Mouse (Mus musculus) stomach, embryonic 15.5 days (tissue): ENCODE data around the gene Hdac11. TPM values are rescaled to one million over a fixed set of nuclear protein-coding genes. Genes with fewer than 3 reads are reported as not detected.
"Not testable (repeated sequence)": the region's sequence is repeated elsewhere in the genome, so short reads cannot be mapped to it uniquely, and the experiment has no call there.

Source experiments
- ATAC-seq: fragments of 200-750 bp; cut with Nextera tagmentation; 2 replicates; pipeline ENCODE4 v1.8.0; 2017; ENCODE audit warnings: low read depth, moderate number of reproducible peaks, moderate TSS enrichment; ENCODE audit not compliant: insufficient read depth, low FRiP score
- H3K27ac ChIP-seq: fragments of 300-500 bp; sonication (generic); 2 replicates; pipeline ENCODE4 v1.5.1; 2015; ENCODE audit warnings: mild to moderate bottlenecking, inconsistent platforms
- H3K27me3 ChIP-seq: fragments of 300-500 bp; sonication (generic); replicated peaks from 2 replicates; pipeline ENCODE4 v1.6.1; 2015; ENCODE audit warnings: inconsistent platforms
- H3K36me3 ChIP-seq: fragments of 300-500 bp; sonication (generic); 2 replicates; pipeline ENCODE4 v1.6.1; 2015; ENCODE audit warnings: inconsistent platforms
- H3K4me1 ChIP-seq: fragments of 300-500 bp; sonication (generic); 2 replicates; pipeline ENCODE4 v1.6.1; 2015; ENCODE audit warnings: inconsistent platforms
- H3K4me2 ChIP-seq: fragments of 300-500 bp; sonication (generic); 2 replicates; pipeline ENCODE4 v1.6.1; 2015; ENCODE audit warnings: mild to moderate bottlenecking, inconsistent platforms
- H3K4me3 ChIP-seq: fragments of 300-500 bp; sonication (generic); replicated peaks from 2 replicates; pipeline ENCODE4 v1.5.1; 2015; ENCODE audit warnings: inconsistent platforms
- H3K9ac ChIP-seq: fragments of 300-500 bp; sonication (generic); 2 replicates; pipeline ENCODE4 v1.6.1; 2015; ENCODE audit warnings: inconsistent platforms
- H3K9me3 ChIP-seq: fragments of 300-500 bp; sonication (generic); 2 replicates; pipeline ENCODE4 v1.6.1; 2016; ENCODE audit warnings: inconsistent platforms
- WGBS: fragments of 180-500 bp; shearing (Covaris S2); methylation state at CpG from one replicate; pipeline ENCODE4 v1.1.7; 2015; 5-methylcytosine and 5-hydroxymethylcytosine counted together
- polyA plus RNA-seq: library from polyadenylated mRNA; unstranded; fragments of >200 nt; fragmentation: Nextera tagmentation; extraction: Ambion mirVana; gene quantifications from 2 replicates; pipeline ENCODE4 v1.2.1, GENCODE M21; 2015

Gene Hdac11
- polyA plus RNA-seq, 1 experiment from 2014 or later = 9.9 TPM

DNA sequence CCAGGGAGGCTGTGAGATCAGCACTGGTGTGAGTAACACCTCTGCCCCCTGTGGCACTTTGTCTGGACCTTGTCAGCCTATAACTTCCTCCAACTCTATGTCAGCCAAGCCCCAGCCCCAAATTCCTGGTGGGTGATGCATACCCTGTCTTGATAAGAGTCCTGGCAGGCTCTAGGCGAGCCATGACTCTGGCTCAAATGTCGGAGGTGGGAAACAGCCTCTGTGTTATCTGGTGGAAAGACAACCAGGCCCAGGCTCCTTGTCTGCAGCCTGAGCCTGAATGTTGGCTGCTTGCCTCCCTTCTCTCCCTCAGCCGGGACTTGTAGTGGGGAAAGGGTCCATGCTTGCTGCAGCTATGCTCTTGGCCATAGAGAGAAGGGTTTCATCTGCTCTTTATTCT lies 54.4 kb downstream of the Hdac11 start:
- Histone ChIP-seq H3K9me3 (no peaks in the 10 kb centered on the region), H3K27me3 (peaks cover 4% of the 10 kb centered on the region; the same call in 1 of the 2 replicates), H3K4me1 (peaks cover 6% of the 10 kb centered on the region), H3K36me3 (no peaks in the 10 kb centered on the region), H3K4me3 (no peak overlapping the region), H3K27ac (no peak overlapping the region), H3K9ac (no peak overlapping the region), H3K4me2 (no peak overlapping the region)
- no peak; the same call in 1 of the 2 replicates for ATAC-seq
- 28% methylated on average over 3 of the region's 3 CpGs for WGBS

DNA sequence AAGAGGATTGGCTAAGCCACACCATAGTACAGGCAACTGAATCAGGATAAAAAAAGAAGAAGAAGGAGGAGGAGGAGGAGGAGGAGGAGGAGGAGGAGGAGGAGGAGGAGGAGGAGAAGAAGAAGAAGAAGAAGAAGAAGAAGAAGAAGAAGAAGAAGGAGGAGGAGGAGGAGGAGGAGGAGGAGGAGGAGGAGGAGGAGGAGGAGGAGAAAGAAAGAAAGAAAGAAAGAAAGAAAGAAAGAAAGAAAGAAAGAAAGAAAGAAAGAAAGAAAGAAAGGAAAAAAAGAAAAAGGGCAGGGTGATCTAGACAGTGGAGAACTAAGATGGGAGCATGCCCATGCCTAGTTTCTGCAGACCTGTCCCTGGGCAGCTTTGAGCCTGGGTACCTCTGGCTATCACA lies 55.7 kb downstream of the Hdac11 start, which contains the start of gene Fbln2:
Gene Fbln2 (plus strand): TSS at position 301 of the 400 bp plus-strand sequence.
- H3K36me3 ChIP-seq, ATAC-seq, H3K9me3 ChIP-seq, H3K4me1 ChIP-seq, H3K27ac ChIP-seq, H3K27me3 ChIP-seq: not testable (repeated sequence)
- H3K4me2 ChIP-seq = peak within 1 kb of the TSS; percentile 63
- H3K9ac ChIP-seq = peak within 1 kb of the TSS; percentile 29; the same call in 1 of the 2 replicates
- peak within 1 kb of the TSS; percentile 37 for H3K4me3 ChIP-seq

DNA sequence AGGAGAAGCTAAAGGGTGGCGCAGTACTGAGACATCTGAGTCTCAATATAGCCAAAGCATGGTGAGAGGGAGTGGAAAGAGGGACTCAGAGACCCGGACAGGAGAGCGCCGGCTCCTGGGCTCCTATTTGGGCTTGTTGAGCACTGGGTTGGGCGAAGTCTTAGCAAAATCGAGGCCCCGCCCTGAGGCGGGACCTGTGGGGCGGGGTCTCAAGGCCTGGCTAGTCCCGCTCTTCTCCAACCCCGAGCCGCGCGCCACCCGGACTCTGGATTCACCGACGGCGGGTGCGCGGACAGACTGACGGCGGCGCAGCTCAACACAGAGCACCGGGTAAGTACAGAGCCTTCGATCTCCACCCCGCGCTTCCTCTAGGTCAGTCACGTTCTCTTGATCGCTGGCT lies 56.1 kb downstream of the Hdac11 start:
- WGBS = 2% methylated on average over 29 of the region's 29 CpGs
- Histone ChIP-seq H3K27ac (no peak overlapping the region), H3K4me2 (peak overlapping the region; percentile 63), H3K36me3 (no peaks in the 10 kb centered on the region), H3K9me3 (no peaks in the 10 kb centered on the region), H3K9ac (peak overlapping the region; percentile 29; the same call in 1 of the 2 replicates), H3K4me3 (peak overlapping the region; percentile 37), H3K4me1 (peaks cover 6% of the 10 kb centered on the region), H3K27me3 (0 out of 2 replicates have a peak, but pooled peaks cover 4% of the 10 kb centered on the region)
- peak; percentile 58; the same call in 1 of the 2 replicates for ATAC-seq

DNA sequence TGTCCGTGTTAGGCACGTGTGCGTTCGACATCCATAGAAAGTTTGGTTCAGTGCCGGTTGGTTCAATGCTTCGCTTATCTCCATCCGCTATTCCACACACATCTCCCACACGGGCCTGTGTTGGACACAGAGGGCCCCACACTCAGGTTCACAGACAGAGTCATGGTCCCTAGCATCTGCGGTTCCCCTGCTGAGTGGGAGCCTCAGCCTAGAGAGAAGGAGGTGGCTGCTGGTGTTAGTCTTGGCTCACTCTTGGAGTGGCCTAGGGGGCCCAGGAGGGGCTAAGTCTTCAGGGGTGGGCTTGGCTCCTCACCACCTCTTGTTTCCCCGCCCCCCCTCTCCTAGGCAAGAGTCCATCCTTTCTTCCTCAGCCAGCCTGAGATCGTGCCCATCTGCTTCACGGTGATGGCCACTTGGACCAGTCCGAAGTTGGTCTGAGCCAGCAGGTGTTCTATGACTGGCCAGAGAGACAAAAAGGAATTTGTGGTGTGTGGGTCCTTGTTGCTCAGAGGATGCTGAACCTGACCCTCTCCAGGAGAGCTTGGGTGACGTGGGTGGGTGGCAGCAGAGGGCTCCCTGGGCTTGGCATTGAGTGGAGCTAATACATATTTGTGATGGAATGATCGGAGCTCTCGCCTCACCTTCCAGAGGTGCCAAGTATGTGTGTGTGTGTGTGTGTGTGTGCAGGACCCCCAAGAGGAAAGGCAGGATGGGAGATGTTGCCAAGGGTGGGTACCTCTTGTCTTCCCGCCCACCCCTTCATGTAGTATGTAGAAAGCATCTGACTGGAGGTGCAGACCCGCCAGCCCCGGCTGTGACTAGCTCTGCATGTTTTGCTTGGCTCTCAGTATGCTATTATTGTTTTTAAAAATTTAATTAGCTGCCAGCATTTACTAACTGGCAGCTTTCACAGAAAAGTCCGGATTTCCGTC lies 57.1 kb downstream of the Hdac11 start:
- no peaks in the 10 kb centered on the region for H3K9me3 ChIP-seq
- peak overlapping the region; percentile 37; the same call in 1 of the 2 replicates for H3K4me3 ChIP-seq
- 60% methylated on average over 21 of the region's 21 CpGs for WGBS
- H3K27me3 ChIP-seq = 0 out of 2 replicates have a peak, but pooled peaks cover 4% of the 10 kb centered on the region
- no peak for ATAC-seq
- H3K27ac ChIP-seq = no peak overlapping the region
- peaks cover 6% of the 10 kb centered on the region for H3K4me1 ChIP-seq
- no peak overlapping the region for H3K9ac ChIP-seq
- no peaks in the 10 kb centered on the region for H3K36me3 ChIP-seq
- peak overlapping the region; percentile 63 for H3K4me2 ChIP-seq

DNA sequence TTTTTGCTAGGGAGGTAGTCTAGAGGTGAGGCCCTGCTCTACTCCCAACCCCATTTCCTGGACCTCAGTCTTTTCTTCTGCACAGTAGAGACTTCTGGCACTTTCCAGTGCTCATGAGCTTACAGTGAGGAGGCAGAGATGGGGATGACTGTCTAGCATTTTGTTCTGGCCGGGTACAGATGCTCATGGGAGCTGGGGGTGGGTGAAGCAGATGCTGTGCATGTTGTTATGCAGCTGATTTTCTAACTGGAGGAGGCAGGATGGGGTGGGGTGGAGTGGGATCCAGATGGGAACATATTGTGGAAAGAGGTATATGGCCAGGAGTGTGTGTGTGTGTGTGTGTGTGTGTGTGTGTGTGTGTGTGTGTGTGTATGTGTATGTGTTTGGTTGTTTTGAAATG lies 59.0 kb downstream of the Hdac11 start:
- ATAC-seq = no peak
- 68% methylated on average over 1 of the region's 1 CpGs for WGBS

DNA sequence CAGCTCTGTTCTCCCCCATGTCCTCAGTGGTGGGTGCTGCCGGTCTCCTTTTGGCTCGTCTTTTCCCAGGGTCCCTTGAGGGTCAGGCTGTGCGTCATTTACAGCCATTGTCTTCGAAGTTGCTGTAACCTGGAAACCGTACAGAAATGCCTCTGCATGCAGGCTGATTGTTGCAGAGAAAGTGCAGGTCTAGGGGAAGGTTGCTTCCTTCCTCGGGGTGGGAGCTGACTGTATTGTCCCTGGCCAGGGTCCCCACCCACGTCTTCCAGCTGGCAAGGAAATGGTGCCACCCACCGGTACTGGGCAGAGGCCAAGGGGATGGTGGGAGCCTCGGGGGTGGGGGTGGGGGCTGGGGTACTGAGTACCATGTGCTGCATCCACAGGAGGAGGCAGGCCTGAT lies 62.0 kb downstream of the Hdac11 start:
- ATAC-seq = no peak
- Histone ChIP-seq H3K27ac (no peak overlapping the region), H3K4me1 (no peaks in the 10 kb centered on the region), H3K9ac (no peak overlapping the region), H3K27me3 (0 out of 2 replicates have a peak, but pooled peaks cover 2% of the 10 kb centered on the region), H3K9me3 (no peaks in the 10 kb centered on the region), H3K4me3 (no peak overlapping the region), H3K4me2 (no peak overlapping the region), H3K36me3 (no peaks in the 10 kb centered on the region)
- WGBS = 67% methylated on average over 9 of the region's 9 CpGs

More for the DNA sequence above, 59.0 kb downstream of the Hdac11 start:
- no peak overlapping the region for H3K4me3 ChIP-seq
- no peak overlapping the region for H3K27ac ChIP-seq
- H3K36me3 ChIP-seq = no peaks in the 10 kb centered on the region
- H3K27me3 ChIP-seq = 0 out of 2 replicates have a peak, but pooled peaks cover 4% of the 10 kb centered on the region
- H3K9ac ChIP-seq = no peak overlapping the region
- peaks cover 6% of the 10 kb centered on the region for H3K4me1 ChIP-seq
- no peak overlapping the region for H3K4me2 ChIP-seq
- H3K9me3 ChIP-seq = no peaks in the 10 kb centered on the region

DNA sequence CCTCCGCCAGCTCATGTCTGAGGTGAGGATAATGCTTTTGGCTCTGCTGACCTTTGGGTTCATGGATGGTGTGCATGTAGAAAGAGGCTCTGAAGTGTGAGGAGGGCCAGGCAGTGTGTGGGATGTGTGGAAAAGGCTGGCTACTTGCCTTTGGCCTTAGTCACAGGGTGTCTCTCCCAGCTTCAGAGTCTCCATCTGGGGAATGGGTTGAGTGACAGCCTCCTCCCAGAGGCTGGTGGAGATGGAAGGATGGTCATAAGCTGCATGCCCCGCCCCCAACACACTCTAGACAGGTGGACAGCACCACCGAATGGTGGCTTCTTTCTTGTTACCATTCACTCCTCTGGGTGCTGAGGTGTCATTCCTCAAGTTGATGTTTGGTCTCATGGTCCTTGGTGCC lies 62.4 kb downstream of the Hdac11 start:
- H3K36me3 ChIP-seq = no peaks in the 10 kb centered on the region
- no peak overlapping the region for H3K27ac ChIP-seq
- H3K27me3 ChIP-seq = no peaks in the 10 kb centered on the region
- WGBS = 55% methylated on average over 3 of the region's 3 CpGs
- no peak for ATAC-seq
- H3K4me3 ChIP-seq = no peak overlapping the region
- no peaks in the 10 kb centered on the region for H3K4me1 ChIP-seq
- no peaks in the 10 kb centered on the region for H3K9me3 ChIP-seq
- no peak overlapping the region for H3K4me2 ChIP-seq
- H3K9ac ChIP-seq = no peak overlapping the region

DNA sequence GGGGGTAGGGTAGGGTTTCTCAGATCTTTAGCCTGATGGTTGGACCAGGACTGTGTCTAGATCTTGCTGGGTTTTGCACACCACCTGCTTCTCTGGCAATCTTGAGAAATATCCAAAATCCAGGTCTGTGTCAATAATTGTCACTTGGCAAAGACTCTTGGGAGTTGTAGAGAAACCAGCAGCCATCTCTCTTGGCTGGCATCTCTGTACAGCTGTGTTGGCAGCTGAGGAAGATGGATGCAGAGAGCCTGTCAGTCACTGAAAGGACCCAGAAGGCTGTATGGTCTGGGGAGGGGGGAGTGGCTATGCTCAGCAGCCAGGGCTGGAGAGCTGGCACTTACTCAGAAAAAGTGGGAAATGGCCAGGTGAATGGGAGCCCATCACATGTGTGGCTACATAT lies 63.6 kb downstream of the Hdac11 start:
- no peak for ATAC-seq
- Histone ChIP-seq H3K4me2 (no peak overlapping the region), H3K9ac (no peak overlapping the region), H3K9me3 (no peaks in the 10 kb centered on the region), H3K27ac (no peak overlapping the region), H3K27me3 (no peaks in the 10 kb centered on the region), H3K36me3 (no peaks in the 10 kb centered on the region), H3K4me3 (no peak overlapping the region), H3K4me1 (no peaks in the 10 kb centered on the region)

DNA sequence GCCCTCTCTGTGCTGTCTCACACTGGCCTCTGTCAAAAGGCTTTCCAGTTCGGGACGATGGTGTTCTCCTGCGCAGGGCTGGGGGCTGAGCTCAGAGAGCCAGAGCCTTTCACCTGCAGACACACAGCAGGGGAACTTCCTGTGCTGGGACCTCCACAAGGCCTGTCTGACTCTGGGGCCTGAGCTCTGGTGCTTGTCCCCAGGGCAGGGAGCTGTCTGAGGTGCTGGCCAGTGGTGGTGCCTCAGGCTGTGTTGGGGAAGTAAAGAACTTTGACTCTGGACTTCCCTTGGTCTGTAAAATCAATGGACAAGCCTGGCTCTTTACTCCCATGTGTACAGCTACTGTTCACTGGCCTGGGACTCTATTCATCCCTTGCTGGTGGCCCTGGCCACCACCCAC lies 64.6 kb downstream of the Hdac11 start:
- 1% methylated on average over 3 of the region's 3 CpGs for WGBS

DNA sequence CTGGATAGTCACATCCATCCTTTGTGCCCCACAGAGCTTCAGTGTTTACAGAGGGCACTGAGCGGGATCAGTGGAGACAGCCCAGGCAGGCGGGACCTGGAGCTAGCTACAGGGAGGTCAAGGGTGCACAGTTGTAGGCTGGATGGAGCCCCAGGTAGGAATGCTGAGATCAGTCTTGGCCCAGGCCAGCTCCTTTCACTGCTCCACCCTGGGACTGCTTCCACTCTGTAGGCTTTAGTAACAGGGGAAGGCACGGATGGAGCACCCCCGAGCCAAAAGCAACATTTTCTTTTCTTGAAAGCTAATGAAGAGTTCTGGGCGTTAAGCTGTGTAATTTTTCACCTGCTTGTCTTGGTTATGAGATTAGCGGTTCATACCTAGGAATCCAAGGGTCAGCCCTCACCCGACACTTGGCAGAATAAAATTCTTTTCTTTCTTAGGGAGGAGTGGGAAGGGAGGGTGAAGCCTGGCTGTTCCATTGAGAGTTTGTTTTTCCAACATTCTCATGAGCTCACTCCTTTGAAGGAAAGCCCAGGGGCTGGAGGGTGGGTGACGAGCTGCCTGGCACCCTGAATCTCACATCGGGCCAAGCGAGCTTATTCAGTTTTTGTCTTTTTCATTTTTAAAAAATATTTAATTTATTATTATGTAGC lies 66.4 kb downstream of the Hdac11 start:
- Histone ChIP-seq H3K4me2 (no peak overlapping the region), H3K4me1 (no peaks in the 10 kb centered on the region), H3K9ac (no peak overlapping the region), H3K9me3 (no peaks in the 10 kb centered on the region), H3K36me3 (no peaks in the 10 kb centered on the region), H3K4me3 (no peak overlapping the region), H3K27me3 (no peaks in the 10 kb centered on the region), H3K27ac (no peak overlapping the region)
- peak; percentile 71; the same call in 1 of the 2 replicates for ATAC-seq
- 49% methylated on average over 10 of the region's 10 CpGs for WGBS

More for the DNA sequence above, 64.6 kb downstream of the Hdac11 start:
- no peaks in the 10 kb centered on the region for H3K4me1 ChIP-seq
- no peaks in the 10 kb centered on the region for H3K27me3 ChIP-seq
- ATAC-seq = no peak
- no peak overlapping the region for H3K4me2 ChIP-seq
- H3K36me3 ChIP-seq = no peaks in the 10 kb centered on the region
- no peaks in the 10 kb centered on the region for H3K9me3 ChIP-seq
- no peak overlapping the region for H3K27ac ChIP-seq
- no peak overlapping the region for H3K4me3 ChIP-seq
- no peak overlapping the region for H3K9ac ChIP-seq
